Mouse (Mus musculus): Measurements from ENCODE around the gene Als2cl.

Als2cl gene

DNA sequence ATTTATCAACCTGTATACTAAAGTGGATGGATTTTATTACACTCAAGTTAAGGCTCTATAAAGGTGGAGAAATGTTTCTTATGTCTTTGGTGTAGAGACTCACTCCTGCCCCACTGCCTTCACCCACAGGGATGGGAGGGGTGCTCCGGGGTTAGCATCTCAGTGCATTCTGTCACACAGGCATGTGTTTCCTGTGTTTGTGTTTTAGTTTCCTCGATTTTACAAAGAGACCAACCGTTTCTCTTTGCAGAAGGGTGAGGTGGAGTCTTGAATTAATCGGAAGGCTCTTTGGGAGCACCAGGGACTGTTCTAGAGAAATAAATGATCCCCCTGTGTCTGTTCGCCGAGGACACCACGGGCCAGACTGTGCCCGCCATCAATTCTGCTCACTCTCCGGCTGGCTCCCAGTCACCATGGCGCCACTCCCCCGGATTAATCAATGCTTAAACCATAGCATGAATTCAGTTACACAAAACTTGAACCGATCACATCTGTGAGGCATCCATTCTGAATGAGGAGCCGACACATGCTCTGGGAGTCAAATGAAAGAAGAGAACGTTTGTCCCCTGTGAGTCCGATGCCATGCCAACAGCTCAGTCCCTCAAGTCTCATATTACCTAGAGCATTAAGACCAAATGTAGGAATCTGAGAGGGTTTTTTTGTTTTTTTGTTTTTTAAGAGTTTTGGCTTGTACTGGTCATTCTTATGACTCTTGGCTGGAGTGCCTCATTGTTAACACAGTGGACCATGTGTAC, 41.2 kb downstream of the Als2cl start:
- peak; percentile 12 to 56 for DNase-seq

GRCm38 (mm10) chr9:110922759-110923158, 43.1 kb downstream of the Als2cl start:
- peak; percentile 67 to 86 for DNase-seq

DNA sequence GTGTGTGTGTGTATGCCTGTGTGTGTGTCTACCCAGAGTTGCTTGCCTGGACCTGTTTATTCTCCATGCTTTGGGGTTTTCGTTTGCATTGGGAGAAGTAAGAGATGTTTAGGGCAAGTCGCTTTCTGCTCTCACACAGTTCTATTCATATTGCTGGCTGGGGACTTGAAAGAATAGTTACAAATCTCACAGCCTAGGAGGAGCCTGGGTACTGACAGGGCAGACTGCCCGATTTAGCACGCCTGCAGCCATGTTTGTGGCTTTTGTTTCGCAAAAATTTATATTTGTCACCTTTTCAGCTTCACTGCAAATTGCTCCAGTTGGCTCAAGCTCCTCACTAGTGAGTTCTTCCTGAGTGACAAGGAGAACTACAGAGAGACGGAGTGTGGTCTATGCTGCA, 51.9 kb downstream of the Als2cl start:
- DNase-seq = no peak

DNA sequence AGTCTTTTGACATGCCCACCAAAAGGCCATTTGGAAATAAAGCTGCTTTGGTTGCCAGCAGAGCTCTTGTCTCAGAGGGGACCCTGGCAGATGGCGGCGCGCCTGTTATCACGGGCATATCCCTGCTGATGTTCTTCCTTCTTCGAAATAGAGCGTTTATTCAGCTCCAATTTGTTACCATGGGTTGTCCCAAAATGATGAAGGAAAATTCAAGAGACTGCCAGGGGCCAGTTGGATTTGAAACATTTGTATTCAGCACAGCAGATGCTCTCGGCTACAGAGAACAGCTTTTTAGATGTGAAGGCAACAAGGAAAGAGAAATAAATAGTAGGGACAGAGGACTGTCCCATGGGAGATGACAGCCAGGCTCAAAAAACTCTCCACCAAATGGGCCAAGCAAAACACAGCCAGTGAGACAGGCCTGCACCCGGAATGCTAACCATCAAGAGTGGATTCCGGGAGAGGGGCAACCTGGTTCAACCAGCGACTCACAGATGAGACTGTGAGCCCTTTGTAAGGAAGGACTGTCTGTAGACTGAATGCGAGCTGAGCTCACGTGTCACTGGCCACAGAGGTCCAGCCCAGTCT, 54.3 kb downstream of the Als2cl start:
- DNase-seq = no peak

DNA sequence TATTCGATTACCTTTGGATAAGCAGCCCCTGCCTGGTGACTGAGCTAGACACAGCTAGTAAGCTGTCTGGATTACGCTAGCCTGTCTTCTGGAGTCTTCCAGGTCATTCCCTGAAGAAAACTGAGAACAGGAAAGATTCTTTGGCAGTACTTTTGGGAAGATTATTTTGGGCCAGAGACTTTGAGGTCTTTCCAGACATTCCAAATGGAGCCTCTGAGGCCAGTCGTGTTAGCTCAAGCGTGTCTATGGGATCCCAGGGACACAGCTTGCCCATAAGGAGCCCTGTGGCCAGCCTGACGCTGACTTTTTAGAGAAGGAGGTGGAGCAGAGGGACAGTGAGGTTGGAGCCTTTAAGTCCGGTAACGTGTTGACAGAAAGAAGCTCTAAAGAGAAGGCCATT, 56.3 kb downstream of the Als2cl start:
- no peak for DNase-seq

DNA sequence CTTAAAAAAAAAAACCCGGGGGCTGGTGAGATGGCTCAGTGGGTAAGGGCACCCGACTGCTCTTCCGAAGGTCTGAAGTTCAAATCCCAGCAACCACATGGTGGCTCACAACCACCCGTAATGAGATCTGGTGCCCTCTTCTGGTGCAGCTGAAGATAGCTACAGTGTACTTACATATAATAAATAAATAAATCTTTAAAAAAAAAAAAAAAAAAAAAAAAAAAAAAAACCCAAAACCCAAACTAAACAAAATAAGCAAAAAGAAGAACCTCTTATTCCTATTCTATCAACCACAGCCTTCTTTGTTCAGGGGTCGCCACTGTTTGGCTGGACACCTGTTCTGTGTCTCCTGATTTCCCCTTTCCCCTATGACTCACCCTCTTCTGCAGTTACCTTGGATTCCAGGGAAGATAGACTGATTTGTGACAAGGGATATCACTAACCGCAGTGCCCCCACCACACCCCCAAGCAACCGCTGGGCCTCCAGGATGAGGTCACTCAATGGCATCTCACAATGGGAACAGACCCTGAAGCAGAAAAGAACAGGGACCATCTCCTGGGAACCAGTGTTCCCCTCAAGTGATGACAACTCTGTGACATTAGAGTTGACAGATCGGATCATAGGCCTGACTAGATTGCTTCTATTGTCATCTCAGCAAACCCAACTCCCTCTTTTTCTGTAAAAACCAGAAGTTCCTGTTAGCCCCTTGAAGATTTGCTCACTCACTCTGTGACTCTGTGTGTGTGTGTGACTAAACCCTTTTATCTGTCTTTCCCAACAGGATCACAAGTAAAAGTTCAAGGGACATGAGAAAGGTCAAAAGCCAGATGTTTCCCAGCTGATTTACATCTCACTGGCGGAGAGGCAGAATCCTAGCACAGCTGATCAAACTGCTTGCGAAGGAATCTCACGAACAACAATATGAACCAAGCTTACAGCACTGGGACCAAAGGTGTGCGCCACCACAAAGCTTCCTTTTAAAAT, 58.1 kb downstream of the Als2cl start:
- DNase-seq = no peak

- DNase-seq = no peak
Measured at GRCm38 (mm10) chr9:110944265-110944664, 64.6 kb downstream of the Als2cl start.

DNA sequence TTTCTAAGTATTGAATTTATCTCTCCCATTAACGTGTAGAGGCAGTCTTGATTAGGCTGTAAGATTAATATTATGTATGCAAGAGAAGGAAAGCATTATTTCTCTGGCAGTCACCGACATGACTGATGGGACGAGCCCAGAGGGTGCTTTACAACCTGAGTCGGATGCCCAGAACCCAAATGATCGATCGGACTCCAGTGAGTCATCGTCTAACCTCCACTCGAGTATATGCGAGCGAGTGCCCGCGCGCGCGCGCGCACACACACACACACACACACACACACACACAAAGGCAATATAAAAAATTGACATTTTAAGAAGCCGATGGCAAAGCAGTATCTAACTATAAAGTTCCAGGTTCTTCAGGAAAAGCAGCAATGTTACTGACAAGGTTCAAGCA, 65.7 kb downstream of the Als2cl start:
- DNase-seq = no peak

- no peak for DNase-seq
Measured at GRCm38 (mm10) chr9:110945926-110946325, 66.3 kb downstream of the Als2cl start, which contains the start of gene Tdgf1. TSS of gene Tdgf1 (minus strand) at chr9:110946158.

GRCm38 (mm10) chr9:110946548-110947044, 66.9 kb downstream of the Als2cl start:
- DNase-seq = no peak

DNA sequence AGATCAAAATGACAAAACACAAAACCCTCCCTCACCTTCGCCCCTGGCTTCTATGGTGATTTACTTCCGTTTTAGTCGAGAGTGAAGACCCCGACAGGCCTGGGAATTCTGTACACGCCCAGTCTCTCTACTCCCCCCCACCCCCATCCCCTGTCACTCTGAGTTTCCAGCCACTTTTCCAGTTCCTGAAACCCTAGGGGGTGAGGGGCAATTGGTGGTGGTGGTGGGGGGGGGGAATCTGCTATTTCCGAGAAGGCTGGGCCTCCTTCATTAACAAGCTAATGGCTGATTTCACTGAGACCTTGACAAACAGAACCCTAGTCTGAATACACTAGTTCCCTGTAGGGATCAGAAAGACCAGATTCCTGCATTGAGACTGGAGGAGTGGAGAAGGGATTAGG, 67.6 kb downstream of the Als2cl start:
- no peak for DNase-seq

- no peak for DNase-seq
Measured at GRCm38 (mm10) chr9:110947900-110948299, 68.2 kb downstream of the Als2cl start.

DNA sequence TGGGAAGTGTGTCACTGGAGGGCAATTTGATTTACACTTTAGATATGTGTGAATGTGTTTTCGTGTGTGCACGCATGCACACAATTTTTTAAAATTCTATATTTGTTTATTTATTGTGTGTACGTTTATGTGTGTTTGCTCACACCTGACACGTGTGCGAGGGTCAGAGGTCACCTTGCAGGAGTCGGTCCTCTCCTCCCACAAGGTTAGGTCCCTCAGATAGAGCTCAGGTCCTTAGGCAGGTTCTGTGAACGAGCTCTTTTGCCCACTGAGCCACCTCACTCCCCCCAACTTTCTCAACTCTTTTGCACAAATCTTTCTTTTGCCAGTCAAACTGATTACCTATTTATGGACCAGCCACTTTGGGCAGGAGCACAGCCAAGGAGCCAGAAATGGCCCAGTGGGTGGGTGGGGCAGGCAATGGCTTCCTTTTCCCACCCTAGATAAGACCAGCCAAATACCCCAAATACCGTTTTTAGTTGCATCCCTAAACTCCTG, 69.2 kb downstream of the Als2cl start:
- DNase-seq = no peak

GRCm38 (mm10) chr9:110950109-110950508, 70.4 kb downstream of the Als2cl start:
- no peak for DNase-seq
